ENCODE assay signal across 23 mouse cellular contexts in the genomic region with DNA sequence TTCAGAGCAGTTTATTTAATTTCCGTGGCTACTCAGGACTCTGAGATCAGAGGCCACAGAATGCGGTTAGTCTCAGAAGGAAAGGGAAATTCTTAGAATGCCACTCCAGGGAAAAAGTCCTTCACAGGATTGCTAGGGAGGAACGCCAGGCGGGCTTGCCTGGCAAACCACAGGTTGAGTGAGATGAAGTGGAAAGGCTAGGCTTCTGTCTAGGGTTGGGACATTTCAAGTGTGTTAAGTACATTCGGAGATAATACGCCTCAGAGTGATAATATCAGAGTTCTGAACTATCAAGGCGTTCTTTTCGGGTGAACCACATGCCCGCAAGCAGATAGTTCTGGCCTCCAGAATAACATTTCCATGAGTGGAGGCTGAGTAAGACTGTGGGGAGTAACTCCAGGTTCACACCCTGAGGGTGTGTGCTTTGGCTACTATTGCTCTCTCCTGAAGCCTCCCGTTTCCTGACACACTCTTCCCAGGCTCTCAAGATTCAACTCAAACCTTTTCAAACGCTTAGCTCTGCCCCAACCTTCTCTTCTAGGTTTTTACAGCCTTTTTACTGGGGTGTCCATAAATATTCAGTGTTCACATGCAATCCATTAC.
DNase-seq lines count a peak whose midpoint lies in the region; ATAC-seq and TF ChIP-seq lines count a peak whose summit lies in the region.
"Had no signal": no experiment of that assay in that cellular context is flagged by ENCODE, and none has a peak within 500 bp of the region (broad histone marks: within the 10 kb centered on the region; RNA-seq: fewer than 3 reads in every experiment).

No protein-coding gene starts in this region.

- H3K4me2 ChIP-seq in kidney, postnatal 0 days (ENCODE audit: low read length), result no peak overlapping the region
- H3K4me2 ChIP-seq in embryonic facial prominence, embryonic 14.5 days (ENCODE audit: low read depth, low read length), result no peak overlapping the region
- H3K4me2 ChIP-seq in lung, embryonic 16.5 days (ENCODE audit: low read depth, low read length), result no peak overlapping the region
- H3K4me2 ChIP-seq in midbrain, embryonic 15.5 days, result no peak overlapping the region
- H3K4me2 ChIP-seq: intestine, embryonic 15.5 days; kidney, embryonic 15.5 days; liver, embryonic 12.5 days had no signal

- H3K4me3 ChIP-seq in kidney, postnatal 0 days (replicated peaks; ENCODE audit: low read depth, low read length), result no peak overlapping the region
- H3K4me3 ChIP-seq in embryonic facial prominence, embryonic 14.5 days (ENCODE audit: low read depth, low read length), result no peak overlapping the region
- no peak overlapping the region for H3K4me3 ChIP-seq in lung, embryonic 16.5 days (ENCODE audit: low read length)
- no peak overlapping the region for H3K4me3 ChIP-seq in midbrain, embryonic 15.5 days
- H3K4me3 ChIP-seq: erythroblast, embryonic 14.5 days; gastrocnemius, adult 2 months; heart, adult 2 months; hindbrain, embryonic 10.5 days; intestine, embryonic 15.5 days; kidney, embryonic 15.5 days; liver, embryonic 12.5 days had no signal

- H3K27me3 ChIP-seq in kidney, postnatal 0 days (ENCODE audit: insufficient read depth, low read length), result no peaks in the 10 kb centered on the region
- H3K27me3 ChIP-seq in embryonic facial prominence, embryonic 14.5 days (replicated peaks; ENCODE audit: control insufficient read depth, insufficient read depth, low read length), result no peaks in the 10 kb centered on the region
- H3K27me3 ChIP-seq in lung, embryonic 16.5 days (ENCODE audit: control insufficient read depth, insufficient read depth, low read depth, low read length), result no peaks in the 10 kb centered on the region
- H3K27me3 ChIP-seq in midbrain, embryonic 15.5 days (replicated peaks), result no peaks in the 10 kb centered on the region
- H3K27me3 ChIP-seq: CH12.LX; intestine, embryonic 15.5 days; kidney, embryonic 15.5 days; liver, embryonic 12.5 days had no signal

- TF ChIP-seq CTCF in kidney, postnatal 0 days (IDR thresholded peaks at IDR 0.05; ENCODE audit: low read depth), result no peak

- DNase-seq in kidney, postnatal 0 days (ENCODE audit: low spot score), result peak; percentile 33
- DNase-seq in kidney, postnatal 14 days, result no peak
- DNase-seq in embryonic facial prominence, embryonic 14.5 days (ENCODE audit: low spot score), result peak; percentile 54
- peak; percentile 27 for DNase-seq in mesoderm, embryonic 11.5 days (ENCODE audit: low read depth, low spot score)
- no peak for DNase-seq in B cell, adult 2 months
- DNase-seq in T-cell, adult 2 months (ENCODE audit: low spot score), result no peak
- DNase-seq: adrenal gland, postnatal 25 days; cerebellum, adult 8-10 months; gastrocnemius, adult 2 months; heart, adult 2 months; right cerebral cortex, postnatal 4 days; thymus, postnatal 25 days had no signal

- H3K4me1 ChIP-seq in kidney, postnatal 0 days (replicated peaks; ENCODE audit: insufficient read depth, low read length), result no peaks in the 10 kb centered on the region
- no peaks in the 10 kb centered on the region for H3K4me1 ChIP-seq in embryonic facial prominence, embryonic 14.5 days (ENCODE audit: control insufficient read depth, insufficient read depth, low read length)
- peaks cover 14% of the 10 kb centered on the region for H3K4me1 ChIP-seq in lung, embryonic 16.5 days (replicated peaks; ENCODE audit: control insufficient read depth, insufficient read depth, low read length)
- H3K4me1 ChIP-seq in midbrain, embryonic 15.5 days, result no peaks in the 10 kb centered on the region
- H3K4me1 ChIP-seq: intestine, embryonic 15.5 days had no signal

- 57% methylated on average over 11 of the region's 11 CpGs for WGBS in kidney, postnatal 0 days
- WGBS in embryonic facial prominence, embryonic 14.5 days, result 53% methylated on average over 11 of the region's 11 CpGs
- 33% methylated on average over 11 of the region's 11 CpGs for WGBS in lung, embryonic 16.5 days
- 89% methylated on average over 11 of the region's 11 CpGs for WGBS in midbrain, embryonic 15.5 days

- no peak overlapping the region for H3K9ac ChIP-seq in kidney, postnatal 0 days (ENCODE audit: low read depth, low read length)
- H3K9ac ChIP-seq in embryonic facial prominence, embryonic 14.5 days (ENCODE audit: low read depth, low read length), result no peak overlapping the region
- H3K9ac ChIP-seq in lung, embryonic 16.5 days (ENCODE audit: low read length), result no peak overlapping the region
- no peak overlapping the region for H3K9ac ChIP-seq in midbrain, embryonic 15.5 days
- H3K9ac ChIP-seq: intestine, embryonic 15.5 days; kidney, embryonic 15.5 days; liver, embryonic 12.5 days had no signal

- H3K36me3 ChIP-seq in kidney, postnatal 0 days (ENCODE audit: insufficient read depth, low read length), result no peaks in the 10 kb centered on the region
- H3K36me3 ChIP-seq in embryonic facial prominence, embryonic 14.5 days (ENCODE audit: control insufficient read depth, insufficient read depth, low read length), result no peaks in the 10 kb centered on the region
- no peaks in the 10 kb centered on the region for H3K36me3 ChIP-seq in lung, embryonic 16.5 days (ENCODE audit: control insufficient read depth, insufficient read depth, low read length)
- no peaks in the 10 kb centered on the region for H3K36me3 ChIP-seq in midbrain, embryonic 15.5 days (replicated peaks)
- H3K36me3 ChIP-seq: hindbrain, embryonic 10.5 days; intestine, embryonic 15.5 days; kidney, embryonic 15.5 days; liver, embryonic 12.5 days had no signal

- H3K27ac ChIP-seq in kidney, postnatal 0 days, result no peak overlapping the region
- no peak overlapping the region for H3K27ac ChIP-seq in embryonic facial prominence, embryonic 14.5 days (replicated peaks; ENCODE audit: low read depth, low read length)
- peak overlapping the region; percentile 51 for H3K27ac ChIP-seq in lung, embryonic 16.5 days (ENCODE audit: low read length)
- H3K27ac ChIP-seq in midbrain, embryonic 15.5 days, result no peak overlapping the region
- H3K27ac ChIP-seq: gastrocnemius, adult 2 months; heart, adult 2 months; hindbrain, embryonic 10.5 days; intestine, embryonic 15.5 days; kidney, embryonic 15.5 days; liver, embryonic 12.5 days had no signal

- ATAC-seq in kidney, postnatal 0 days (replicated peaks; ENCODE audit: low FRiP score, low read depth), result no peak
- peak; percentile 15; the same call in 1 of the 2 replicates for ATAC-seq in embryonic facial prominence, embryonic 14.5 days (ENCODE audit: low read depth)
- ATAC-seq in lung, embryonic 16.5 days (ENCODE audit: low read depth), result peak; percentile 88
- no peak for ATAC-seq in midbrain, embryonic 15.5 days (replicated peaks)
- ATAC-seq: activated CD4-positive, CD25-positive, alpha-beta regulatory T cell, adult 4 months; forebrain, embryonic 16.5 days; intestine, embryonic 15.5 days; liver, embryonic 12.5 days; midbrain, embryonic 16.5 days had no signal

- H3K9me3 ChIP-seq in kidney, postnatal 0 days (replicated peaks; ENCODE audit: low read length), result no peaks in the 10 kb centered on the region
- no peaks in the 10 kb centered on the region for H3K9me3 ChIP-seq in embryonic facial prominence, embryonic 14.5 days (ENCODE audit: control insufficient read depth, low read length)
- H3K9me3 ChIP-seq in lung, embryonic 16.5 days (ENCODE audit: control insufficient read depth, low read length), result no peaks in the 10 kb centered on the region
- no peaks in the 10 kb centered on the region for H3K9me3 ChIP-seq in midbrain, embryonic 15.5 days
- H3K9me3 ChIP-seq: hindbrain, embryonic 10.5 days; intestine, embryonic 15.5 days; kidney, embryonic 15.5 days; liver, embryonic 12.5 days had no signal

Comparison
In these comparisons a context has a peak if more than half of its experiments do, and no peak if none do; other contexts are left out.
1. DNase-seq: peak in kidney, postnatal 0 days (single experiment), embryonic facial prominence, embryonic 14.5 days (single experiment) and mesoderm, embryonic 11.5 days (single experiment); none in kidney, postnatal 14 days (single experiment), B cell, adult 2 months (0 of 2) and T-cell, adult 2 months (single experiment).
2. ATAC-seq: peak in embryonic facial prominence, embryonic 14.5 days (single experiment) and lung, embryonic 16.5 days (single experiment); none in kidney, postnatal 0 days (single experiment) and midbrain, embryonic 15.5 days (single experiment).